Mouse (Mus musculus) forebrain, postnatal 0 days (tissue): ENCODE results near the gene Hnrnpul2. TPM values are rescaled to one million over a fixed set of nuclear protein-coding genes. Genes with fewer than 3 reads are reported as not detected.

Experiments used
- ATAC-seq: fragments of 200-750 bp; cut with Nextera tagmentation; 2 replicates; pipeline ENCODE4 v1.8.0; 2017; ENCODE audit warnings: mild to moderate bottlenecking, moderate library complexity
- DNase-seq: peaks from one replicate; pipeline ENCODE4 v3.0.0-alpha.2; 2015
- H3K27ac ChIP-seq: fragments of 300-500 bp; sonication (generic); 2 replicates; pipeline ENCODE4 v1.5.1; 2014; ENCODE audit warnings: low read depth, mild to moderate bottlenecking, antibody characterized with exemption, low read length, moderate library complexity, mixed read lengths
- H3K27me3 ChIP-seq: fragments of 300-500 bp; sonication (generic); 2 replicates; pipeline ENCODE4 v1.6.1; 2014; ENCODE audit warnings: mild to moderate bottlenecking, low read length, mixed read lengths; ENCODE audit not compliant: insufficient read depth
- H3K36me3 ChIP-seq: fragments of 300-500 bp; sonication (generic); 2 replicates; pipeline ENCODE4 v1.6.1; 2014; ENCODE audit warnings: mild to moderate bottlenecking, moderate library complexity; ENCODE audit not compliant: insufficient read depth
- H3K4me1 ChIP-seq: fragments of 300-500 bp; sonication (generic); 2 replicates; pipeline ENCODE4 v1.6.1; 2014; ENCODE audit warnings: antibody characterized with exemption; ENCODE audit not compliant: insufficient read depth
- H3K4me2 ChIP-seq: fragments of 300-500 bp; sonication (generic); 2 replicates; pipeline ENCODE4 v1.6.1; 2014; ENCODE audit warnings: low read depth, mild to moderate bottlenecking, moderate library complexity
- H3K4me3 ChIP-seq: fragments of 300-500 bp; sonication (generic); 2 replicates; pipeline ENCODE4 v1.5.1; 2014; ENCODE audit warnings: low read depth, low read length, mixed read lengths
- H3K9ac ChIP-seq: fragments of 300-500 bp; sonication (generic); 2 replicates; pipeline ENCODE4 v1.6.1; 2014; ENCODE audit warnings: mild to moderate bottlenecking
- H3K9me3 ChIP-seq: fragments of 300-500 bp; sonication (generic); 2 replicates; pipeline ENCODE4 v1.6.1; 2016; ENCODE audit warnings: low read length
- CTCF ChIP-seq: sonication (generic); IDR thresholded peaks from 2 replicates; pipeline ENCODE4 v1.5.1; 2016; ENCODE audit warnings: antibody characterized with exemption, control low read depth, low read depth
- WGBS: fragments of 180-500 bp; shearing (Covaris S2); extraction: QIAGEN DNeasy Blood & Tissue Kit; methylation state at CpG from one replicate; pipeline ENCODE4 v1.1.7; 2014; 5-methylcytosine and 5-hydroxymethylcytosine counted together
- polyA plus RNA-seq: library from polyadenylated mRNA; unstranded; fragments of >200 nt; fragmentation: Nextera tagmentation; extraction: Ambion mirVana; gene quantifications from 2 replicates; pipeline ENCODE4 v1.2.1, GENCODE M21; 2015
- total RNA-seq: library from RNA; depleted of rRNA; stranded (reverse); fragments of >200 nt; gene quantifications from 2 replicates; pipeline ENCODE4 v1.2.3, GENCODE M21; 2014

The Hnrnpul2 gene
- total and polyA plus RNA-seq, 2 experiments from 2014 or later: 5.3 to 38.3 TPM

GRCm38 (mm10) chr19:8818301-8818798 is 1.5 kb upstream of the Hnrnpul2 start:
- ATAC-seq (no peak), DNase-seq (no peak)
- Histone ChIP-seq H3K9ac (peak overlapping the region; percentile 63), H3K27ac (peak overlapping the region; percentile 100), H3K4me3 (peak overlapping the region; percentile 97), H3K27me3 (no peaks in the 10 kb centered on the region), H3K9me3 (no peaks in the 10 kb centered on the region), H3K4me1 (peaks cover 32% of the 10 kb centered on the region), H3K36me3 (peaks cover 5% of the 10 kb centered on the region), H3K4me2 (peak overlapping the region; percentile 88)
- no peak for TF ChIP-seq CTCF
- WGBS: 27% methylated on average over 14 of the region's 14 CpGs

GRCm38 (mm10) chr19:8818801-8819595 is 812 bp upstream of the Hnrnpul2 start, which contains the start of gene Ttc9c:
Gene Ttc9c, minus strand, starts transcription at chr19:8819333.
- peaks cover 32% of the 10 kb centered on the region for H3K4me1 ChIP-seq

GRCm38 (mm10) chr19:8820424-8820956 is 680 bp downstream of the Hnrnpul2 start:
- peak overlapping the region; percentile 88 for H3K4me2 ChIP-seq
- H3K4me3 ChIP-seq: peak overlapping the region; percentile 97
- peak overlapping the region; percentile 100 for H3K27ac ChIP-seq
- H3K36me3 ChIP-seq: peaks cover 21% of the 10 kb centered on the region
- DNase-seq (no peak), ATAC-seq (no peak)
- no peaks in the 10 kb centered on the region for H3K27me3 ChIP-seq
- H3K9me3 ChIP-seq: no peaks in the 10 kb centered on the region
- no peak for TF ChIP-seq CTCF
- under 1% methylated on average over 47 of the region's 48 CpGs for WGBS
- peaks cover 32% of the 10 kb centered on the region for H3K4me1 ChIP-seq
- H3K9ac ChIP-seq: peak overlapping the region; percentile 96

More at GRCm38 (mm10) chr19:8818801-8819595, 812 bp upstream of the Hnrnpul2 start, which contains the start of gene Ttc9c:
- H3K9me3 ChIP-seq: no peaks in the 10 kb centered on the region
- peak; percentile 92 for ATAC-seq
- H3K4me3 ChIP-seq: peak within 1 kb of the TSS; percentile 97
- H3K4me2 ChIP-seq: peak within 1 kb of the TSS; percentile 88
- peak within 1 kb of the TSS; percentile 100 for H3K27ac ChIP-seq
- peak within 1 kb of the TSS; percentile 96 for H3K9ac ChIP-seq
- under 1% methylated on average over 33 of the region's 33 CpGs for WGBS
- H3K27me3 ChIP-seq: no peaks in the 10 kb centered on the region
- DNase-seq: peak; percentile 99
- no peak for TF ChIP-seq CTCF
- peaks cover 11% of the 10 kb centered on the region for H3K36me3 ChIP-seq

GRCm38 (mm10) chr19:8821146-8821545 is 1.3 kb downstream of the Hnrnpul2 start:
- no peak overlapping the region for H3K27ac ChIP-seq

GRCm38 (mm10) chr19:8822696-8823095 is 2.9 kb downstream of the Hnrnpul2 start:
- DNase-seq (no peak), ATAC-seq (no peak)

More at GRCm38 (mm10) chr19:8821146-8821545, 1.3 kb downstream of the Hnrnpul2 start:
- H3K4me2 ChIP-seq: peak overlapping the region; percentile 88
- peaks cover 32% of the 10 kb centered on the region for H3K4me1 ChIP-seq
- no peaks in the 10 kb centered on the region for H3K9me3 ChIP-seq
- H3K27me3 ChIP-seq: no peaks in the 10 kb centered on the region
- no peak for DNase-seq
- no peak for TF ChIP-seq CTCF
- ATAC-seq: no peak
- H3K4me3 ChIP-seq: peak overlapping the region; percentile 97
- WGBS: under 1% methylated on average over 7 of the region's 7 CpGs
- H3K36me3 ChIP-seq: peaks cover 26% of the 10 kb centered on the region
- peak overlapping the region; percentile 96 for H3K9ac ChIP-seq

GRCm38 (mm10) chr19:8829660-8830059 is 9.8 kb downstream of the Hnrnpul2 start, which contains the start of gene AC129217.1:
Gene AC129217.1, plus strand, starts transcription at chr19:8829773.
- no peak for ATAC-seq
- 85% methylated on average over 8 of the region's 8 CpGs for WGBS
- no peak within 1 kb of the TSS for H3K27ac ChIP-seq

More at GRCm38 (mm10) chr19:8822696-8823095, 2.9 kb downstream of the Hnrnpul2 start:
- WGBS: 71% methylated on average over 8 of the region's 8 CpGs
- Histone ChIP-seq H3K27me3 (no peaks in the 10 kb centered on the region), H3K9me3 (no peaks in the 10 kb centered on the region), H3K9ac (peak overlapping the region; percentile 28), H3K4me2 (peak overlapping the region; percentile 88), H3K4me1 (peaks cover 20% of the 10 kb centered on the region), H3K27ac (no peak overlapping the region), H3K4me3 (peak overlapping the region; percentile 97), H3K36me3 (peaks cover 40% of the 10 kb centered on the region)
- no peak for TF ChIP-seq CTCF

GRCm38 (mm10) chr19:8830664-8831063 is 10.9 kb downstream of the Hnrnpul2 start:
- Histone ChIP-seq H3K9me3 (no peaks in the 10 kb centered on the region), H3K9ac (no peak overlapping the region), H3K4me2 (no peak overlapping the region), H3K4me3 (no peak overlapping the region), H3K36me3 (peaks cover 81% of the 10 kb centered on the region), H3K27me3 (no peaks in the 10 kb centered on the region), H3K4me1 (no peaks in the 10 kb centered on the region), H3K27ac (no peak overlapping the region)
- 69% methylated on average over 8 of the region's 8 CpGs for WGBS
- TF ChIP-seq CTCF: no peak
- peak; percentile 39; the same call in 1 of the 2 replicates for ATAC-seq
- DNase-seq: no peak

More at GRCm38 (mm10) chr19:8829660-8830059, 9.8 kb downstream of the Hnrnpul2 start, which contains the start of gene AC129217.1:
- Histone ChIP-seq H3K4me1 (no peaks in the 10 kb centered on the region), H3K27me3 (no peaks in the 10 kb centered on the region), H3K36me3 (peaks cover 89% of the 10 kb centered on the region), H3K4me3 (no peak within 1 kb of the TSS), H3K9me3 (no peaks in the 10 kb centered on the region), H3K9ac (no peak within 1 kb of the TSS), H3K4me2 (no peak within 1 kb of the TSS)
- DNase-seq: no peak
- no peak for TF ChIP-seq CTCF
